Mouse (Mus musculus): ENCODE measurements around the gene Dnah11. TPM values are rescaled to one million over a fixed set of nuclear protein-coding genes. Genes with fewer than 3 reads are reported as not detected.

Dnah11 gene
- total and polyA plus RNA-seq, 2 experiments from 2014 or later = 0.17 to 1.9 TPM

GRCm38 (mm10) chr12:118186881-118187489 is 11.9 kb downstream of the Dnah11 start:
- no peak overlapping the region for H3K4me2 ChIP-seq (ENCODE audit: low read depth)
- no peaks in the 10 kb centered on the region for H3K27me3 ChIP-seq (ENCODE audit: insufficient read depth, low read length)
- no peak overlapping the region for H3K27ac ChIP-seq (ENCODE audit: low read depth, low read length)
- no peak for ATAC-seq
- H3K9me3 ChIP-seq (ENCODE audit: low read length) = no peaks in the 10 kb centered on the region
- no peak for TF ChIP-seq CTCF (IDR thresholded peaks at IDR 0.05; ENCODE audit: low read depth)
- H3K4me3 ChIP-seq (ENCODE audit: low read depth, low read length) = no peak overlapping the region
- no peak overlapping the region for H3K9ac ChIP-seq
- WGBS = 10% methylated on average over 4 of the region's 4 CpGs
- no peak for DNase-seq
- H3K36me3 ChIP-seq (ENCODE audit: insufficient read depth) = no peaks in the 10 kb centered on the region
- H3K4me1 ChIP-seq (ENCODE audit: insufficient read depth) = no peaks in the 10 kb centered on the region

- Histone ChIP-seq H3K4me3 (ENCODE audit: low read depth, low read length) (no peak overlapping the region), H3K9me3 (ENCODE audit: low read length) (no peaks in the 10 kb centered on the region), H3K4me2 (ENCODE audit: low read depth) (no peak overlapping the region), H3K27ac (ENCODE audit: low read depth, low read length) (no peak overlapping the region), H3K4me1 (ENCODE audit: insufficient read depth) (no peaks in the 10 kb centered on the region), H3K36me3 (ENCODE audit: insufficient read depth) (no peaks in the 10 kb centered on the region), H3K9ac (no peak overlapping the region), H3K27me3 (ENCODE audit: insufficient read depth, low read length) (no peaks in the 10 kb centered on the region)
- DNase-seq (no peak), ATAC-seq (no peak)
- WGBS = 38% methylated on average over 4 of the region's 4 CpGs
- TF ChIP-seq CTCF (IDR thresholded peaks at IDR 0.05; ENCODE audit: low read depth) = no peak
Measured at GRCm38 (mm10) chr12:118186120-118186880, 12.5 kb downstream of the Dnah11 start.

- DNase-seq (no peak), ATAC-seq (no peak)
- Histone ChIP-seq H3K9me3 (ENCODE audit: low read length) (no peaks in the 10 kb centered on the region), H3K4me2 (ENCODE audit: low read depth) (no peak overlapping the region), H3K27ac (ENCODE audit: low read depth, low read length) (no peak overlapping the region), H3K4me3 (ENCODE audit: low read depth, low read length) (no peak overlapping the region), H3K36me3 (ENCODE audit: insufficient read depth) (no peaks in the 10 kb centered on the region), H3K9ac (no peak overlapping the region), H3K4me1 (ENCODE audit: insufficient read depth) (no peaks in the 10 kb centered on the region), H3K27me3 (ENCODE audit: insufficient read depth, low read length) (no peaks in the 10 kb centered on the region)
- 70% methylated on average over 1 of the region's 1 CpGs for WGBS
- TF ChIP-seq CTCF (IDR thresholded peaks at IDR 0.05; ENCODE audit: low read depth) = no peak
Measured at GRCm38 (mm10) chr12:118184731-118185130, 14.1 kb downstream of the Dnah11 start.

- no peak overlapping the region for H3K4me2 ChIP-seq (ENCODE audit: low read depth)
- H3K36me3 ChIP-seq (ENCODE audit: insufficient read depth) = no peaks in the 10 kb centered on the region
- ATAC-seq = no peak
- WGBS = 95% methylated on average over 5 of the region's 5 CpGs
- no peaks in the 10 kb centered on the region for H3K27me3 ChIP-seq (ENCODE audit: insufficient read depth, low read length)
- H3K4me3 ChIP-seq (ENCODE audit: low read depth, low read length) = no peak overlapping the region
- no peaks in the 10 kb centered on the region for H3K9me3 ChIP-seq (ENCODE audit: low read length)
- TF ChIP-seq CTCF (IDR thresholded peaks at IDR 0.05; ENCODE audit: low read depth) = no peak
- H3K27ac ChIP-seq (ENCODE audit: low read depth, low read length) = no peak overlapping the region
- DNase-seq = no peak
- H3K9ac ChIP-seq = no peak overlapping the region
- H3K4me1 ChIP-seq (ENCODE audit: insufficient read depth) = no peaks in the 10 kb centered on the region
Measured at GRCm38 (mm10) chr12:118177756-118178155, 21.1 kb downstream of the Dnah11 start.

GRCm38 (mm10) chr12:118164785-118165184 is 34.1 kb downstream of the Dnah11 start:
- WGBS = 54% methylated on average over 4 of the region's 4 CpGs
- H3K9ac ChIP-seq = no peak overlapping the region
- H3K4me3 ChIP-seq (ENCODE audit: low read depth, low read length) = no peak overlapping the region
- no peaks in the 10 kb centered on the region for H3K27me3 ChIP-seq (ENCODE audit: insufficient read depth, low read length)
- H3K4me2 ChIP-seq (ENCODE audit: low read depth) = no peak overlapping the region
- DNase-seq (no peak), ATAC-seq (no peak)
- no peaks in the 10 kb centered on the region for H3K9me3 ChIP-seq (ENCODE audit: low read length)
- no peak for TF ChIP-seq CTCF (IDR thresholded peaks at IDR 0.05; ENCODE audit: low read depth)
- no peak overlapping the region for H3K27ac ChIP-seq (ENCODE audit: low read depth, low read length)
- H3K4me1 ChIP-seq (ENCODE audit: insufficient read depth) = no peaks in the 10 kb centered on the region
- no peaks in the 10 kb centered on the region for H3K36me3 ChIP-seq (ENCODE audit: insufficient read depth)

- Histone ChIP-seq H3K4me3 (ENCODE audit: low read depth, low read length) (no peak overlapping the region), H3K27me3 (ENCODE audit: insufficient read depth, low read length) (no peaks in the 10 kb centered on the region), H3K9ac (no peak overlapping the region), H3K4me2 (ENCODE audit: low read depth) (no peak overlapping the region), H3K4me1 (ENCODE audit: insufficient read depth) (no peaks in the 10 kb centered on the region), H3K9me3 (ENCODE audit: low read length) (no peaks in the 10 kb centered on the region), H3K27ac (ENCODE audit: low read depth, low read length) (no peak overlapping the region), H3K36me3 (ENCODE audit: insufficient read depth) (no peaks in the 10 kb centered on the region)
- 65% methylated on average over 5 of the region's 5 CpGs for WGBS
- ATAC-seq (no peak), DNase-seq (no peak)
- no peak for TF ChIP-seq CTCF (IDR thresholded peaks at IDR 0.05; ENCODE audit: low read depth)
Measured at GRCm38 (mm10) chr12:118156986-118157385, 41.9 kb downstream of the Dnah11 start.

- Histone ChIP-seq H3K27ac (ENCODE audit: low read depth, low read length) (no peak overlapping the region), H3K4me2 (ENCODE audit: low read depth) (no peak overlapping the region), H3K4me1 (ENCODE audit: insufficient read depth) (no peaks in the 10 kb centered on the region), H3K4me3 (ENCODE audit: low read depth, low read length) (no peak overlapping the region), H3K36me3 (ENCODE audit: insufficient read depth) (no peaks in the 10 kb centered on the region), H3K27me3 (ENCODE audit: insufficient read depth, low read length) (no peaks in the 10 kb centered on the region), H3K9me3 (ENCODE audit: low read length) (no peaks in the 10 kb centered on the region), H3K9ac (no peak overlapping the region)
- no peak for TF ChIP-seq CTCF (IDR thresholded peaks at IDR 0.05; ENCODE audit: low read depth)
- 95% methylated on average over 2 of the region's 2 CpGs for WGBS
- ATAC-seq (no peak), DNase-seq (no peak)
Measured at GRCm38 (mm10) chr12:118147521-118148033, 51.3 kb downstream of the Dnah11 start.
